Mouse (Mus musculus): ENCODE results near the gene Hcfc1r1. TPM values are rescaled to one million over a fixed set of nuclear protein-coding genes. Genes with fewer than 3 reads are reported as not detected.

Hcfc1r1 gene
- polyA plus RNA-seq, 1 experiment from 2014 or later: 297 TPM

DNA sequence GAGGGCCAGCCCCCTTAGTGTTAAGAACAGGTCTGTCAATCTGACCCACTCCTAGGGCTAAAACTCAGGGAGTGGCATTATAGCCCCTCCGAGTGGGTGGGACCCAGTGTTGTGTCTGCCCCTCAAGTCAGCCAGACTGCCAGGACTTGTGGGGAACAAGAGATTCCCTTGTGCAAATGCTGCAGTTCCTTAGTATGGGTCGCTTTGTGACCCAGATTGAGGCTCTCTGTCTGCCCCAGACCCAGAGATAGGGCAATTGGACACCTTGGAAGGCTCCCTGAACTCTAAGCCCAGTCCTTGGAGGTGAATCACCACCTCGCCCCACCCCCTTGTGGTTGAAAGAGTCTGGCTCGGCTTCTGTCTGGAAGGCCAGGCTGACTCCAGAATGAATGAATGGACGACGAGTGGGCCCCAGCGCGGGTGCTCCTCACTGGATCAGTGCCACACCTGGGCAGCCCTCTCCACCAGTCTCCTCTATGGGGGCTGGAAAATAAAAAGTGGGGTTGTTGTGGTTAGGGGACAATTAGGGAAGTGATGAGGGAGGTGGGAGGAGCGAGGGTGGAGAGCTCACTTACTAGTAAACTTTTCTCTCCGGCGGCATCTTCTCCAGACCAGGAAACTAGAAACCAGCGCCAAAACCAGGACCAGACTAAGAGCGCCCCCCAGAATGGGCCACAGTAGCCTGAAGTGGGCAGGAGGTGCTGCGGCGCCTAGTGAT lies 2.3 kb downstream of the Hcfc1r1 start:
- peak overlapping the region; percentile 86 for H3K9ac ChIP-seq
- H3K4me2 ChIP-seq: peak overlapping the region; percentile 88
- peaks cover 33% of the 10 kb centered on the region for H3K27me3 ChIP-seq (replicated peaks)
- WGBS: 9% methylated on average over 15 of the region's 15 CpGs
- peaks cover 12% of the 10 kb centered on the region for H3K36me3 ChIP-seq
- peak overlapping the region; percentile 79 for H3K4me3 ChIP-seq
- peak overlapping the region; percentile 98 for H3K27ac ChIP-seq (replicated peaks)
- H3K4me1 ChIP-seq: peaks cover 47% of the 10 kb centered on the region
- ATAC-seq (ENCODE audit: extremely low read depth, insufficient number of reproducible peaks, low FRiP score, low TSS enrichment): no peak
- H3K9me3 ChIP-seq: no peaks in the 10 kb centered on the region

DNA sequence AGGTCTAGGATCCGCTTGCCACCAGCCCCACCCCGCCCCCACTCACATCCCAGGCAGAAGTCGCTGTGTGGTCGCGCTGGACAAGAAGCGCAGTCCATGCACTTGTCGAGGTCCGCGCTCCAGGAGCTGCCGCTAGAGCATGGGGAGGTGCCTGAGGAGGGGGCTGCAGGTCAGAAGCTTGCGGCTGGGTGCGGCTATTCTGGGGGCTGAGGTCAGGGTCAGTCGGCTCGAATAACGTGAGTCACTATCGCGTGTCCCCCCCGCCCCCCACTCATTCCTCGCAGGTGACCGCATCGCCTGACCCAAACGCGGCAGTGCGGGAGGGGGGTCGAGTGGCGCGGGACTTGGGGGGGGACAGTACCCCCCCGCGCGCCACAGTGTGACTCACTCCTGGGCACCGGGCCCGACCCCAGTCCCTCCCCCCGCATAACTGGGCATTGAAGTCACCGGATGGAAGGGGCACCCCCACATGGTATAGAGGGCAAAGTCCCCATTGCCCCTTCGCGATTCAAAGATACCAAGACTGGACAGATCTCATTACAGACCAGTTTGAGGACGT lies 3.2 kb downstream of the Hcfc1r1 start:
- Histone ChIP-seq H3K27me3 (replicated peaks) (peaks cover 41% of the 10 kb centered on the region), H3K36me3 (peaks cover 10% of the 10 kb centered on the region), H3K4me3 (peak overlapping the region; percentile 79), H3K4me2 (peak overlapping the region; percentile 88), H3K27ac (replicated peaks) (peak overlapping the region; percentile 98), H3K9me3 (no peaks in the 10 kb centered on the region), H3K9ac (peak overlapping the region; percentile 86), H3K4me1 (peaks cover 47% of the 10 kb centered on the region)
- WGBS: under 1% methylated on average over 36 of the region's 37 CpGs
- peak; percentile 21; the same call in 1 of the 2 replicates for ATAC-seq (ENCODE audit: extremely low read depth, insufficient number of reproducible peaks, low FRiP score, low TSS enrichment)

DNA sequence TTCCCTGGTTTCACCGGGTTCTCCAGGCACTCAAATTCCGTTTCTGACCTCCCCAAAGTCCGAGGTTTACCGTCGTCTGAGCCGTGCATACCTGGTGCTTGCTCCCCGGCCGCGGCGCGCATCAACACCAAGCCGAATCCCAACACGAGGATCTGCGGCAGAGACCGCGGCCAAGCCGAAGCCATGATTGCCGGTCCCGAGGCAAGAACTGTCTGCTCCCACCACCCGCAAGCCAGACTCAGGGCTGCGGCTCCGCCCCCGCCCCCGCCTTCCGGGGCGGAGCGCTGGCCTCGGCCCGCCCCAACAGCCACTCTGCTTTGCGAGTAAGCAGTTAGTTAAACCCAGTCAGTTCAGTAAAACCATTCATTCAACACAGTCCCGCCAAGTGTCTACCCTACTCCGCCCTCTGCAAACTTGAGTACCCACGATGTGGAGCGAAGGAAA lies 3.9 kb downstream of the Hcfc1r1 start, which contains the start of gene Tnfrsf12a:
Tnfrsf12a (minus strand) TSS at position 233 of the 444 bp plus-strand sequence.
- H3K9me3 ChIP-seq: no peaks in the 10 kb centered on the region
- WGBS: under 1% methylated on average over 34 of the region's 34 CpGs
- H3K4me3 ChIP-seq: peak within 1 kb of the TSS; percentile 79
- ATAC-seq (ENCODE audit: extremely low read depth, insufficient number of reproducible peaks, low FRiP score, low TSS enrichment): no peak
- H3K27me3 ChIP-seq (replicated peaks): peaks cover 48% of the 10 kb centered on the region
- peaks cover 46% of the 10 kb centered on the region for H3K4me1 ChIP-seq
- H3K9ac ChIP-seq: peak within 1 kb of the TSS; percentile 86
- peak within 1 kb of the TSS; percentile 88 for H3K4me2 ChIP-seq
- peaks cover 6% of the 10 kb centered on the region for H3K36me3 ChIP-seq
- H3K27ac ChIP-seq (replicated peaks): peak within 1 kb of the TSS; percentile 98

DNA sequence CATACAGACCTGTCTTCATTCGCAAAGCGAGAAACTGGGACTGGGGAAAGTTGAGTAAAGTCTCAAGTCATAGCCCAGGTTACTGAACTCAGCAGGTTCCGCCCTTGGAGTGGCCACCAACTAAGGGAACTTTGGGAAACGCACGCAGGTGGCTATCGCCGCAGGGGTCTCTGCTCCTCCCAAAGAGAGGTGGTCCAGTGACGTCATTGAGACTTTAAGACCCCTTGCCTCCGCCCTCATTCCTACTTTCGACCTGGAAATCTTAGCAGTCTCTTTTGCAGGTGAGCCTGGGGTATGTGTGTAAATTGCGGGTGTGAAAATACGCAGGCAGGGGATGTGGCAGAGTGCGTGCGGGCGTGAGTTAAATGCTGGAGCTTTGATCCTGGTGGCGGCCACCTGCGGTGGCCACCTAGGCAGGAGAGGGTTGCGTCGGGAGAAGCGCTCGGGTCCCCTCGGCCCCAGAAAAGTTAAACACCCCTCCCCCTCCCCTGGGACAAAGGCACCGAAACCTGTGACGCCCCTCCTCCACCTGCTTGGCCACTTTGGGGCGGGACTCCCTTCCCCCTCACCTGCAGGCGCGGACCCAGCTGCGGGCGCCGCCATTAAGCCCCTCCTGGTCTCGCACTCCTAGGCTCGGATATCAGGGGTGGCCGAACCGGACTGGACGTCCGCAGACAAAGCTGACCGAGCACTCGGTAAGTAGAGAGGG lies 5.9 kb downstream of the Hcfc1r1 start, which contains the start of gene Cldn6:
Cldn6 (plus strand) TSS at position 123 of the 709 bp plus-strand sequence.
- no peaks in the 10 kb centered on the region for H3K9me3 ChIP-seq
- H3K27ac ChIP-seq (replicated peaks): no peak within 1 kb of the TSS
- H3K9ac ChIP-seq: peak within 1 kb of the TSS; percentile 58; the same call in 1 of the 2 replicates
- peak within 1 kb of the TSS; percentile 41 for H3K4me3 ChIP-seq
- H3K4me2 ChIP-seq: peak within 1 kb of the TSS; percentile 61
- peaks cover 5% of the 10 kb centered on the region; the same call in 1 of the 2 replicates for H3K36me3 ChIP-seq
- H3K27me3 ChIP-seq (replicated peaks): peaks cover 68% of the 10 kb centered on the region
- WGBS: 2% methylated on average over 38 of the region's 38 CpGs
- no peak for ATAC-seq (ENCODE audit: extremely low read depth, insufficient number of reproducible peaks, low FRiP score, low TSS enrichment)
- H3K4me1 ChIP-seq: peaks cover 34% of the 10 kb centered on the region

DNA sequence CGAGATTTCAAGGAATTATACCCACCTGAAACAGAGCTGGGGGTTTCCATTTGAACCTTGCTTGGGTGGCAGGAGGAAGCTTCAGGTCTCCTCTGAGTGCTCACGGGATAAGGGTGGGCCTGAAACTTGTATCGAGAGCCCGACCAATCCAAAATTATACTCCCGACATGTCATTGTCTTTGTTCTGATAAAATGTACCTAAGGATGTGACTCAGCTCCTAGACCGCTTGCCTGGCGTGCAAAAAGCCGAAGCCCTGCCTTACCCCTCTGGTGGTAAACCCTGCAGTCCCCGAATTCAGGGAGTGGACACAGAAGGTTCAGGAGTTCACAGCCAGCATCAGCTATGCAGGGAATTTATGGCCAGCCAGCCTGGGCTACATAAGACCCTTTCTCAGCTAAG lies 6.9 kb downstream of the Hcfc1r1 start:
- ATAC-seq (ENCODE audit: extremely low read depth, insufficient number of reproducible peaks, low FRiP score, low TSS enrichment): no peak
- Histone ChIP-seq H3K4me2 (no peak overlapping the region), H3K36me3 (peaks cover 5% of the 10 kb centered on the region; the same call in 1 of the 2 replicates), H3K9me3 (no peaks in the 10 kb centered on the region), H3K4me1 (peaks cover 24% of the 10 kb centered on the region), H3K27me3 (replicated peaks) (peaks cover 79% of the 10 kb centered on the region), H3K9ac (no peak overlapping the region), H3K4me3 (peak overlapping the region; percentile 41), H3K27ac (replicated peaks) (no peak overlapping the region)
- 60% methylated on average over 9 of the region's 9 CpGs for WGBS

DNA sequence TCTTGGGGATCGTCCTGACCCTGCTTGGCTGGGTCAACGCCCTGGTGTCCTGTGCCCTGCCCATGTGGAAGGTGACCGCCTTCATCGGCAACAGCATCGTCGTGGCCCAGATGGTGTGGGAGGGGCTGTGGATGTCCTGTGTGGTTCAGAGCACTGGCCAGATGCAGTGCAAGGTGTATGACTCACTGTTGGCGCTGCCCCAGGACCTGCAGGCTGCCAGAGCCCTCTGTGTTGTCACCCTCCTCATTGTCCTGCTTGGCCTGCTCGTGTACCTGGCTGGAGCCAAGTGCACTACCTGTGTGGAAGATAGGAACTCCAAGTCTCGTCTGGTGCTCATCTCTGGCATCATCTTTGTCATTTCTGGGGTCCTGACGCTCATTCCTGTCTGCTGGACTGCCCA lies 7.7 kb downstream of the Hcfc1r1 start:
- H3K27me3 ChIP-seq (replicated peaks): peaks cover 84% of the 10 kb centered on the region
- H3K4me3 ChIP-seq: no peak overlapping the region
- H3K4me2 ChIP-seq: no peak overlapping the region
- ATAC-seq (ENCODE audit: extremely low read depth, insufficient number of reproducible peaks, low FRiP score, low TSS enrichment): no peak
- WGBS: 59% methylated on average over 10 of the region's 10 CpGs
- H3K9ac ChIP-seq: no peak overlapping the region
- no peaks in the 10 kb centered on the region for H3K36me3 ChIP-seq
- no peak overlapping the region for H3K27ac ChIP-seq (replicated peaks)
- H3K4me1 ChIP-seq: peaks cover 16% of the 10 kb centered on the region
- H3K9me3 ChIP-seq: no peaks in the 10 kb centered on the region

DNA sequence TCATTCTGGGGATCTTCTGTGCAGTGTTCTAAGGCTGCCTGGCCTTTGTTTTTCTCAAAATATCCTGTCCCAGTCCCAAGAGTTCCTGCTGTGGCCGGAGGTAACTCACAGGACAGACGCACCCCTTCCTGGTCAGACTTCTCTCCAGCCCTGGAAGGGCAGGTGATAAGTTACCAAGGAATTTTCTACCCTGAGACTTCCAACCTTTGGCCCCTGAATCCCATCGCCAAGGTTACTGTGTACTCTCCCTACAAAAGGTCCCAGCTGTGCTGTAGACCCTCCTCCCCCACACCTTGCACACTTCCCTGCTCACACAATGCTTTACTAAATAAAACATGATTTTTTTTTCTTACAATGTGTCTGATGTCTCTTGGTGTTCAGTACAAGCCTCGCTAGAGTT lies 8.7 kb downstream of the Hcfc1r1 start:
- WGBS: 48% methylated on average over 4 of the region's 4 CpGs
- Histone ChIP-seq H3K27me3 (replicated peaks) (peaks cover 84% of the 10 kb centered on the region), H3K4me1 (peaks cover 12% of the 10 kb centered on the region), H3K4me3 (no peak overlapping the region), H3K36me3 (no peaks in the 10 kb centered on the region), H3K4me2 (no peak overlapping the region), H3K9me3 (no peaks in the 10 kb centered on the region), H3K9ac (no peak overlapping the region), H3K27ac (replicated peaks) (no peak overlapping the region)
- ATAC-seq (ENCODE audit: extremely low read depth, insufficient number of reproducible peaks, low FRiP score, low TSS enrichment): no peak

DNA sequence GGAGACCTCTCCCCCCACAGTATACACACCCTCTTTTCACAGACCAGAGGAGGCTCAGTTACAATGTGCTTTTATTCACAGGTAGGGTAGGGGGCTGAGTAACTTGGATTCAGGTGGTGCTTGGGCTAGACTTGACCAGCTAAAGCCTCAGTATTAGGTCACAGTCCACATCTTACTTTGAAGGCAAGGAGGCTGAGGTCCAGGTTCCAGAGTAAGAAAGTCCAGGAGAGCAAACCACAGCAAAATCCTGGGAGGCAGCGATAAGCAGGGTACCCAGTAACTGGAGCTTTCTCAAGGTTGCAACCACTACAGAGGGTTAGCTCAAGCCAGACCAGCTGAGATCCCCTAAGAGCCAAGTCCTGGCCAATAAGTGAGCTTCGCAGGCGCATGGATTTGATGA lies 9.1 kb downstream of the Hcfc1r1 start:
- Histone ChIP-seq H3K9ac (no peak overlapping the region), H3K27ac (replicated peaks) (no peak overlapping the region), H3K4me3 (no peak overlapping the region), H3K4me1 (peaks cover 10% of the 10 kb centered on the region), H3K36me3 (no peaks in the 10 kb centered on the region), H3K4me2 (no peak overlapping the region), H3K9me3 (no peaks in the 10 kb centered on the region), H3K27me3 (replicated peaks) (peaks cover 83% of the 10 kb centered on the region)
- ATAC-seq (ENCODE audit: extremely low read depth, insufficient number of reproducible peaks, low FRiP score, low TSS enrichment): no peak
- WGBS: 50% methylated on average over 3 of the region's 3 CpGs

DNA sequence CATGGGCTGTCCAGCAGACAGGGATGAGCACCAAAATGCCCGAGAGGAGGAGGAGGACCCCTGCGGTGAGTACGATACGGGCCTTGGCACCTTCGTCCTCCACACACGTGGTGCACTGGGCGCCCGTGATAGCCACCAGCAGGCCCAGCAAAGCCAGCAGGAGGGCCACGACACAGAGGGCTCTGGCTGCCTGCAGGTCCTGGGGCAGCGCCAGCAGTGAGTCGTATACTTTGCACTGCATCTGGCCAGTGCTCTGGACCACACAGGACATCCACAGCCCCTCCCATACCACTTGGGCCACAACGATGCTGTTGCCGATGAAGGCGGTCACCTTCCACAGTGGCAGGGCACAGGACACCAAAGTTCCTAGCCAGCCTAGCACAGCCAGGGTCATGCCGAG lies 9.8 kb downstream of the Hcfc1r1 start:
- H3K9me3 ChIP-seq: no peaks in the 10 kb centered on the region
- no peak overlapping the region for H3K4me2 ChIP-seq
- H3K9ac ChIP-seq: no peak overlapping the region
- H3K27ac ChIP-seq (replicated peaks): no peak overlapping the region
- 17% methylated on average over 15 of the region's 15 CpGs for WGBS
- ATAC-seq (ENCODE audit: extremely low read depth, insufficient number of reproducible peaks, low FRiP score, low TSS enrichment): no peak
- no peak overlapping the region for H3K4me3 ChIP-seq
- peaks cover 76% of the 10 kb centered on the region for H3K27me3 ChIP-seq (replicated peaks)
- H3K36me3 ChIP-seq: no peaks in the 10 kb centered on the region
- H3K4me1 ChIP-seq: peaks cover 7% of the 10 kb centered on the region

DNA sequence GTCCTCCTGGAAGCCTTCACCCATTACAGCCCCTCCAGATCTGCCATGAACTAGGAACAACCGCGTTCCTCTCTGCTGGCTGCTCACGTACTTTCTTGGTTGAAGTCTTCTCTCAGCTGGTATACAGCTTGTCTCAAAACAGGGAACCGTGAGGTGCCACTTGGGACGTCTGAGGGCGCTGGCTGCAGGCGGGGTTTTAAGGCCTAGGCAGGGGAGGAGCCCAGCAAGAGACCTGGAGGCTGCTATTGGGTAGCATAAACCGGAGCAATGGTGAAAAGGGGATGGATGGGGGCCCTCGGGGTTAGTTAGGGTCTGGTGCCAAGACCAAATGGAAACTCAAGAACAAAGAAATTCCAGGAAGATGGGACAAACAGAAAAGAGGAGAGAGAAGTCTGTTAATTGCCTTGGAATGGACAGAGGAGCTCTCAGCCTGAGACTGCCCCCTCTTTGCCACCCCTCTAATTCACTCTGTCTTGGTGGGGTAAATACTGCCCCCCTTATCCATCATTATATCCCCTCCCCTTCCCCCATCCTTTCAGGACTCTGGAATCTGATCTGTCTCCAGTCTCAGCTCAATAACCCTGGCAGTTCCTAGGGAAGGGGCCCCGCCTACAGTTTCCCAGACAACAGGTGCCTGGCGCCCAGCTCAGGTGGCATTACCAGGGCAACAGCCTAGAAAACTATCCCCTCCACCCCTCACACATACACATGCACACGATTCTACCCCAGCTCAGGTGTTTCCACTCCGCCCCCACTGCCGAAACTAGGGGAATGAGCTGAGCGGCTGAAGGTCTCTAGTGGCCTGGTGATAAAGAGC lies 10.7 kb downstream of the Hcfc1r1 start, which contains the start of gene Cldn9:
Cldn9 (minus strand) TSS at position 171 of the 817 bp plus-strand sequence.
- 25% methylated on average over 15 of the region's 15 CpGs for WGBS

More for the DNA sequence above, 10.7 kb downstream of the Hcfc1r1 start, which contains the start of gene Cldn9:
- Histone ChIP-seq H3K36me3 (no peaks in the 10 kb centered on the region), H3K27ac (replicated peaks) (no peak within 1 kb of the TSS), H3K9ac (no peak within 1 kb of the TSS), H3K4me2 (no peak within 1 kb of the TSS), H3K4me3 (no peak within 1 kb of the TSS), H3K27me3 (replicated peaks) (peaks cover 68% of the 10 kb centered on the region), H3K4me1 (peaks cover 7% of the 10 kb centered on the region), H3K9me3 (no peaks in the 10 kb centered on the region)
- ATAC-seq (ENCODE audit: extremely low read depth, insufficient number of reproducible peaks, low FRiP score, low TSS enrichment): no peak

Measured in heart, embryonic 13.5 days (tissue).